Mouse (Mus musculus) small intestine, adult 2 months (tissue): ENCODE results near the gene Pla2g6.

Experiments
- CTCF ChIP-seq: fragments of 200-500 bp; IDR thresholded peaks from 2 replicates; pipeline ENCODE4 v1.5.1; 2012; ENCODE audit warnings: low read depth, mild to moderate bottlenecking, control low read depth, inconsistent platforms, low read length, moderate library complexity, mixed read lengths; ENCODE audit not compliant: insufficient replicate concordance, insufficient read length; ENCODE audit errors: extremely low read depth
- POLR2A ChIP-seq: fragments of 200-500 bp; IDR thresholded peaks from 2 replicates; pipeline ENCODE4 v1.6.1; 2012; ENCODE audit warnings: low read depth, mild to moderate bottlenecking, control low read depth, inconsistent platforms, low read length, moderate library complexity

GRCm38 (mm10) chr15:79344627-79345026 is 16.4 kb upstream of the Pla2g6 start:
- TF ChIP-seq CTCF (no peak), POLR2A (no peak)
